Mouse (Mus musculus) left cerebral cortex, postnatal 14 days (tissue): ENCODE measurements around the gene Cdkl2. TPM values are rescaled to one million over a fixed set of nuclear protein-coding genes. Genes with fewer than 3 reads are reported as not detected.

ENCODE experiments used
- DNase-seq, 2 experiments: peaks; one replicate each; pipeline ENCODE4 v3.0.0; 2021 to 2022; ENCODE audit warnings: low spot score in 2 of 2, mixed read lengths in 1 of 2
- intact Hi-C: fragments of 180-260 bp; cut with DNase I; formaldehyde crosslinking; loops from one replicate; pipeline ENCODE4 v1.15.1; 2025
- long read RNA-seq, 2 experiments: library from polyadenylated mRNA; stranded (forward); transcript quantifications; one replicate each; pipeline ENCODE4 v2.0.0; 2021
- total RNA-seq, 2 experiments: library from RNA; stranded (reverse); gene quantifications; 2 replicates each; pipeline ENCODE4 v1.2.3; 2021

Cdkl2 gene
- total RNA-seq: 10 to 100 TPM; 61.9 to 68.6 TPM
- long read RNA-seq, experiment 1, full-length matches to known transcripts: 17 of 26 reads
- long read RNA-seq, experiment 1, partial matches to known transcripts: 5 of 26 reads
- long read RNA-seq, experiment 1, other reads (novel, unspliced or antisense): 4 of 26 reads
- long read RNA-seq, experiment 2, full-length matches to known transcripts: 12 of 21 reads
- long read RNA-seq, experiment 2, partial matches to known transcripts: 3 of 21 reads
- long read RNA-seq, experiment 2, other reads (novel, unspliced or antisense): 6 of 21 reads

- intact Hi-C loops: no loop called here
- DNase-seq: no peak
These were observed at the start of gene Cdkl2 for GRCm38 (mm10) chr5:92043783-92044182. TSS of gene Cdkl2 (minus strand) at chr5:92043883.

- no peak for DNase-seq
- intact Hi-C loops: no loop called here
These were observed 43.8 kb upstream of the Cdkl2 start for GRCm38 (mm10) chr5:92087469-92087868.

GRCm38 (mm10) chr5:92085821-92086550 is 42.3 kb upstream of the Cdkl2 start:
- DNase-seq: no peak
- intact Hi-C loops: no loop called here

- no peak for DNase-seq
- intact Hi-C loops: no loop called here
These were observed 41.6 kb upstream of the Cdkl2 start for GRCm38 (mm10) chr5:92085246-92085645.

- intact Hi-C loops: loop anchor here (2.0 kb wide), 1 partner anchor 53 kb away; the partner anchor contains the start of gene Uso1
These were observed 39.8 kb upstream of the Cdkl2 start, which contains the start of gene G3bp2 for GRCm38 (mm10) chr5:92083417-92084038. TSS of gene G3bp2 (minus strand) at chr5:92083719.

GRCm38 (mm10) chr5:92082821-92083401 is 39.2 kb upstream of the Cdkl2 start:
- DNase-seq: peak; percentile 60 to 66
- intact Hi-C loops: loop anchor here (2.0 kb wide), 1 partner anchor 54 kb away; the partner anchor contains the start of gene Uso1

More at GRCm38 (mm10) chr5:92083417-92084038, 39.8 kb upstream of the Cdkl2 start, which contains the start of gene G3bp2:
- DNase-seq: peak; percentile 96 to 97

- intact Hi-C loops: no loop called here
These were observed 37.6 kb upstream of the Cdkl2 start for GRCm38 (mm10) chr5:92081326-92081725.

GRCm38 (mm10) chr5:92080400-92080799 is 36.7 kb upstream of the Cdkl2 start:
- intact Hi-C loops: no loop called here
- no peak for DNase-seq

More at GRCm38 (mm10) chr5:92081326-92081725, 37.6 kb upstream of the Cdkl2 start:
- DNase-seq: no peak

- DNase-seq: no peak
- intact Hi-C loops: no loop called here
These were observed 35.6 kb upstream of the Cdkl2 start for GRCm38 (mm10) chr5:92079304-92079703.

- intact Hi-C loops: no loop called here
- DNase-seq: no peak
These were observed 35.1 kb upstream of the Cdkl2 start for GRCm38 (mm10) chr5:92078751-92079150.

- intact Hi-C loops: no loop called here
- no peak for DNase-seq
These were observed 32.6 kb upstream of the Cdkl2 start for GRCm38 (mm10) chr5:92076273-92076672.

- DNase-seq: no peak
- intact Hi-C loops: no loop called here
These were observed 30.4 kb upstream of the Cdkl2 start for GRCm38 (mm10) chr5:92074061-92074460.

GRCm38 (mm10) chr5:92063192-92063591 is 19.5 kb upstream of the Cdkl2 start:
- no peak for DNase-seq

GRCm38 (mm10) chr5:92052866-92053265 is 9.2 kb upstream of the Cdkl2 start:
- no peak for DNase-seq
- intact Hi-C loops: no loop called here

More at GRCm38 (mm10) chr5:92063192-92063591, 19.5 kb upstream of the Cdkl2 start:
- intact Hi-C loops: no loop called here

- DNase-seq: no peak
- intact Hi-C loops: no loop called here
These were observed 6.7 kb upstream of the Cdkl2 start for GRCm38 (mm10) chr5:92050419-92050818.

GRCm38 (mm10) chr5:92042377-92043348 is 1.0 kb downstream of the Cdkl2 start:
- intact Hi-C loops: no loop called here
- DNase-seq: peak; percentile 94 to 96

GRCm38 (mm10) chr5:92019960-92020359 is 23.7 kb downstream of the Cdkl2 start:
- no peak for DNase-seq
- intact Hi-C loops: no loop called here

- DNase-seq: no peak
- intact Hi-C loops: no loop called here
These were observed 31.9 kb downstream of the Cdkl2 start for GRCm38 (mm10) chr5:92011756-92012155.

GRCm38 (mm10) chr5:92009827-92010226 is 33.9 kb downstream of the Cdkl2 start:
- intact Hi-C loops: loop anchor here (10.0 kb wide), 1 partner anchor 545 kb away; no protein-coding TSS in a partner anchor
- no peak for DNase-seq
